Mouse (Mus musculus): Measurements from ENCODE around the gene Txndc16.

Txndc16 gene

DNA sequence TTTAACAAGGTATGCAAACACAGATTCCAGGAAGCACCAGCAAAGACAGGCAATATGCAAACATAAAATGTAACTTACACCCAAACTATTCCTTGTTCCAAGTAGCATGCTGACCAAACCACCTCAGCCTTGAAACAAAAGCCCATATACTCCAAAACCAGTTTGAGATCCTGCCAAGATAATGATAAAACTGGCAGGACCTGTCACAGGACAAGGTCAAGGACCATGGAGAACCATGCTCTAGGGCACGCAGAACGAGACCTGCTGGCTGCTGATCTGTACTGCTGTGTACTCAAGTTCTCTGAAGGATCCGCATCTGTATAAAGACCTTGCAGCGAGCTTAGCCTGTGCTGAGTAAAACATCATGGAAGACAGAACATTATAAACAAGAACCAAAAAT lies 2.4 kb downstream of the Txndc16 start:
- Histone ChIP-seq H3K4me1 (replicated peaks; ENCODE audit: low read depth, low read length) (peaks cover 17% of the 10 kb centered on the region), H3K9me3 (ENCODE audit: low read length) (no peaks in the 10 kb centered on the region), H3K27me3 (ENCODE audit: insufficient read depth, low read length) (peaks cover 30% of the 10 kb centered on the region), H3K4me3 (replicated peaks; ENCODE audit: low read length) (no peak overlapping the region), H3K36me3 (ENCODE audit: insufficient read depth, low read length) (no peaks in the 10 kb centered on the region)
- TF ChIP-seq POU5F1 (IDR thresholded peaks at IDR 0.05; ENCODE audit: borderline replicate concordance, low read length) (no peak), NANOG (IDR thresholded peaks at IDR 0.05; ENCODE audit: borderline replicate concordance, low read length) (no peak), CTCF (conservative IDR thresholded peaks at IDR 0.05; ENCODE audit: low read length) (no peak)

DNA sequence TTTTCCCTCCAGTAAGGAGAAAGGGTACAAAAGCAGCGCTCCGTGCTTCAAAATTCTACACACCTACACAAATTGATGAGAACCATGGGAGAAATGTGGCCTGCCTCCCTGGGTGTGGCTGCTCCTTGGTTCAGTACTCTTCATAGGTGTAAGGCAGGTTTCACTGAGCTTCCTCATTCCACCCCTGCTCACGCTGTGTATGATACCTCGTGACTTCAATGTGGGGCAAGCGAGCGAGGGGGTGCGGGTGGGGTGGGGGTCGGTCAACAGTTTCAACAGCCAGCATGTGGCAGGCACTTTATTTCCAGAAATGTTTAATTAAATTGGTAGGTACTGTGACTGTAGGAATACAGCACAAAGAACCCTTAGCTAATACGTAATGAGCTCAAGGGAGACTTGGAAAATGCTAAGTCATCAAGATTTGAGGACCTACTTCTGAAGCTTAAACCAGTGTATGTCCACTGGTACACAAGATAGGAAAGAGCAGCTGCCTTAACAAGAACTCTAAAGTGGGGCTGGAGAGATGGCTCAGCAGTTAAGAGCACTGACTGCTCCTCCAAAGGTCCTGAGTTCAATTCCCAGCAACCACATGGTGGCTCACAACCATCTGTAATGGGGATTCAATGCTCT lies 3.3 kb downstream of the Txndc16 start:
- H3K4me1 ChIP-seq (replicated peaks; ENCODE audit: low read depth, low read length): peaks cover 17% of the 10 kb centered on the region
- H3K36me3 ChIP-seq (ENCODE audit: insufficient read depth, low read length): no peaks in the 10 kb centered on the region
- peaks cover 27% of the 10 kb centered on the region for H3K27me3 ChIP-seq (ENCODE audit: insufficient read depth, low read length)
- no peaks in the 10 kb centered on the region for H3K9me3 ChIP-seq (ENCODE audit: low read length)
- TF ChIP-seq POU5F1 (IDR thresholded peaks at IDR 0.05; ENCODE audit: borderline replicate concordance, low read length) (no peak), NANOG (IDR thresholded peaks at IDR 0.05; ENCODE audit: borderline replicate concordance, low read length) (no peak), CTCF (conservative IDR thresholded peaks at IDR 0.05; ENCODE audit: low read length) (no peak)
- H3K4me3 ChIP-seq (replicated peaks; ENCODE audit: low read length): no peak overlapping the region

DNA sequence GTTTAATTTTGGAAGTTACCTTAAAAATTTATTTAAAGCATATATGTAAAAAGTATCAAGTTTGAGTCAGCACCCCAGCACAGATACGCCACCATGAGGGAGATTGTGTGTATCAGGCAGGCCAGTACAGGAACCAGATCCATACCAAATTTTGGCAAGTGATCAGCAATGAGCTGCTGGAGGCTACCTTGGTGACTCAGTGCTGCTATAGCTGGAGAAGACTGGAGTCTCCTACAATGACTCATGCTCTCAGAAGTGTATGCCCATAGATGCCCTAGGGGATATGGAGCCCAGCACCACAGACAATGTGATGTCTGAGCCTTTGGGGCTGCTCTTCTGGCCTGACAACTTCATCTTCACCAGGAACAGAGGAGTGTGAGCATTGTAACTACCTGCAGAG lies 8.7 kb downstream of the Txndc16 start:
- Histone ChIP-seq H3K4me1 (replicated peaks; ENCODE audit: low read depth, low read length) (no peaks in the 10 kb centered on the region), H3K27me3 (ENCODE audit: insufficient read depth, low read length) (peaks cover 1% of the 10 kb centered on the region; the same call in 1 of the 2 replicates), H3K36me3 (ENCODE audit: insufficient read depth, low read length) (no peaks in the 10 kb centered on the region), H3K9me3 (ENCODE audit: low read length) (no peaks in the 10 kb centered on the region), H3K4me3 (replicated peaks; ENCODE audit: low read length) (no peak overlapping the region)
- TF ChIP-seq POU5F1 (IDR thresholded peaks at IDR 0.05; ENCODE audit: borderline replicate concordance, low read length) (no peak), NANOG (IDR thresholded peaks at IDR 0.05; ENCODE audit: borderline replicate concordance, low read length) (no peak)

- Histone ChIP-seq H3K9me3 (ENCODE audit: low read length) (no peaks in the 10 kb centered on the region), H3K4me3 (replicated peaks; ENCODE audit: low read length) (no peak overlapping the region)
Measured at GRCm38 (mm10) chr14:45210683-45211082, 9.4 kb downstream of the Txndc16 start.

GRCm38 (mm10) chr14:45200607-45201006 lies 19.5 kb downstream of the Txndc16 start:
- Histone ChIP-seq H3K4me3 (replicated peaks; ENCODE audit: low read length) (no peak overlapping the region), H3K9me3 (ENCODE audit: low read length) (no peaks in the 10 kb centered on the region), H3K4me1 (replicated peaks; ENCODE audit: low read depth, low read length) (no peaks in the 10 kb centered on the region), H3K27me3 (ENCODE audit: insufficient read depth, low read length) (no peaks in the 10 kb centered on the region), H3K36me3 (ENCODE audit: insufficient read depth, low read length) (no peaks in the 10 kb centered on the region)
- TF ChIP-seq NANOG (IDR thresholded peaks at IDR 0.05; ENCODE audit: borderline replicate concordance, low read length) (no peak), POU5F1 (IDR thresholded peaks at IDR 0.05; ENCODE audit: borderline replicate concordance, low read length) (no peak), CTCF (conservative IDR thresholded peaks at IDR 0.05; ENCODE audit: low read length) (no peak)

More at GRCm38 (mm10) chr14:45210683-45211082, 9.4 kb downstream of the Txndc16 start:
- TF ChIP-seq NANOG (IDR thresholded peaks at IDR 0.05; ENCODE audit: borderline replicate concordance, low read length): peak; percentile 60; the same call in 1 of the 2 replicates
- TF ChIP-seq POU5F1 (IDR thresholded peaks at IDR 0.05; ENCODE audit: borderline replicate concordance, low read length): no peak
- no peak for TF ChIP-seq CTCF (conservative IDR thresholded peaks at IDR 0.05; ENCODE audit: low read length)
- Histone ChIP-seq H3K4me1 (replicated peaks; ENCODE audit: low read depth, low read length) (no peaks in the 10 kb centered on the region), H3K27me3 (ENCODE audit: insufficient read depth, low read length) (no peaks in the 10 kb centered on the region), H3K36me3 (ENCODE audit: insufficient read depth, low read length) (no peaks in the 10 kb centered on the region)

DNA sequence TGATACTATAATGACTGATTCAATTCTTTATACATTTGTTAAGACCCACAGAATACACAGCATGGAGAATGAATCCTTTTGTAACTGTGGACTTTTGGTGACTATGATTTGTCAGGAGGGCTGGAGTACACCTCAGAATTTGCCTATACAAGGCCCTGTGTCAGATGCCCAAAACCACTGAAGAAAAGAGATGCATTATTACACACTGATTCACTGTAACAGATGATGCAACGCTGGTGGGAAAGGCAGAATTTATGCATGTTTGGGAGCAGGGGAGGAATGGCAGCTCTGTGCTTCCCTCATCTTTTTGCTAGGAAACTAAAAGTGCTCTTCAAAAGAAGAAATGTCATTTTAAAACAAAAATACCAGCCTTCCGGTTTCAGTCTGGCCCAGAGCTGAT lies 29.1 kb downstream of the Txndc16 start:
- Histone ChIP-seq H3K4me1 (replicated peaks; ENCODE audit: low read depth, low read length) (no peaks in the 10 kb centered on the region), H3K4me3 (replicated peaks; ENCODE audit: low read length) (no peak overlapping the region)
- no peak for TF ChIP-seq CTCF (conservative IDR thresholded peaks at IDR 0.05; ENCODE audit: low read length)
- no peak for TF ChIP-seq NANOG (IDR thresholded peaks at IDR 0.05; ENCODE audit: borderline replicate concordance, low read length)
- no peak for TF ChIP-seq POU5F1 (IDR thresholded peaks at IDR 0.05; ENCODE audit: borderline replicate concordance, low read length)

DNA sequence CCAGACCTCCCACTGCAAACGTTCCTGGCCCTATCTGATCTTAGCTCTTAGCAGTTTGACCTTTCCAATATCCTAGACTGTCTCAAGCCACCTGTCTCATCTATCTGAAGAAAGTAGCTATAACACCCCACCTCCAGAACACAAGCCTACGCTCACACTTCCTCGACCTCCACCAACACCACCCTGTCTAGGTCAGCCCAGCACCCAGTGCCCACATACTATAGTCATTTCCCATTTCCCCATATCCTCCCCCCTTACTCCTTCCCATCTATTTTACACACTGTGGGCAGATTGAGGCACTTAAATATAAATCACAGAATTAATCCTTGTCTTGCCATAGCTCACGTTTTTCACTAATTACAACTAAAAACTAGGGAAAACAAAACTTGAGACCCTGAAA lies 38.5 kb downstream of the Txndc16 start:
- TF ChIP-seq CTCF (conservative IDR thresholded peaks at IDR 0.05; ENCODE audit: low read length): no peak
- no peak for TF ChIP-seq POU5F1 (IDR thresholded peaks at IDR 0.05; ENCODE audit: borderline replicate concordance, low read length)
- no peak for TF ChIP-seq NANOG (IDR thresholded peaks at IDR 0.05; ENCODE audit: borderline replicate concordance, low read length)
- no peaks in the 10 kb centered on the region for H3K36me3 ChIP-seq (ENCODE audit: insufficient read depth, low read length)
- H3K4me3 ChIP-seq (replicated peaks; ENCODE audit: low read length): no peak overlapping the region
- H3K27me3 ChIP-seq (ENCODE audit: insufficient read depth, low read length): no peaks in the 10 kb centered on the region
- no peaks in the 10 kb centered on the region for H3K4me1 ChIP-seq (replicated peaks; ENCODE audit: low read depth, low read length)
- peaks cover 20% of the 10 kb centered on the region for H3K9me3 ChIP-seq (ENCODE audit: low read length)

More for the DNA sequence above, 29.1 kb downstream of the Txndc16 start:
- Histone ChIP-seq H3K9me3 (ENCODE audit: low read length) (peaks cover 12% of the 10 kb centered on the region), H3K27me3 (ENCODE audit: insufficient read depth, low read length) (no peaks in the 10 kb centered on the region), H3K36me3 (ENCODE audit: insufficient read depth, low read length) (no peaks in the 10 kb centered on the region)

DNA sequence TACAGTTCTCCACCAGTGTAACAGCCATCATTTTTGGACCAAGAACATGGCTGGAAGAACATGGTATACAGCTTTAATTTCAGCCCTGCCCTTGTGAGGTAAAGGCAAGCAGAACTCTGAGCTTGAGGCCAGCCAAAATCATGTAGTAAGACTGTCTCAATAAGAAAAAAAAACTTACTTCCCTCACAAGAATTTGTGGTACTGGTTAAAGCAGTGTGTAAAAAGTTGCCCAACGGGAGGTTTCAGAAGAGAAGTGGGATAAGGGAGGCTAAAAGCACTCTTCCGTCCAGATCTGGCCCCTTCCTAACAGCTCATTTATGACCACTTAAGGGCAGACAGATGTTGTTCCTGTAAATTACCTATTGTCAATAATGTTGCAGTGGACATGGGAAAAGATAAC lies 40.5 kb downstream of the Txndc16 start:
- H3K4me3 ChIP-seq (replicated peaks; ENCODE audit: low read length): no peak overlapping the region
- no peak for TF ChIP-seq POU5F1 (IDR thresholded peaks at IDR 0.05; ENCODE audit: borderline replicate concordance, low read length)
- no peak for TF ChIP-seq CTCF (conservative IDR thresholded peaks at IDR 0.05; ENCODE audit: low read length)
- no peaks in the 10 kb centered on the region for H3K36me3 ChIP-seq (ENCODE audit: insufficient read depth, low read length)

GRCm38 (mm10) chr14:45179186-45179585 lies 40.9 kb downstream of the Txndc16 start:
- H3K4me1 ChIP-seq (replicated peaks; ENCODE audit: low read depth, low read length): no peaks in the 10 kb centered on the region
- no peak overlapping the region for H3K4me3 ChIP-seq (replicated peaks; ENCODE audit: low read length)
- H3K9me3 ChIP-seq (ENCODE audit: low read length): no peaks in the 10 kb centered on the region
- TF ChIP-seq CTCF (conservative IDR thresholded peaks at IDR 0.05; ENCODE audit: low read length) (no peak), POU5F1 (IDR thresholded peaks at IDR 0.05; ENCODE audit: borderline replicate concordance, low read length) (no peak), NANOG (IDR thresholded peaks at IDR 0.05; ENCODE audit: borderline replicate concordance, low read length) (no peak)
- no peaks in the 10 kb centered on the region for H3K36me3 ChIP-seq (ENCODE audit: insufficient read depth, low read length)
- H3K27me3 ChIP-seq (ENCODE audit: insufficient read depth, low read length): no peaks in the 10 kb centered on the region

More for the DNA sequence above, 40.5 kb downstream of the Txndc16 start:
- no peaks in the 10 kb centered on the region for H3K4me1 ChIP-seq (replicated peaks; ENCODE audit: low read depth, low read length)
- H3K9me3 ChIP-seq (ENCODE audit: low read length): no peaks in the 10 kb centered on the region; the same call in 1 of the 2 replicates
- H3K27me3 ChIP-seq (ENCODE audit: insufficient read depth, low read length): no peaks in the 10 kb centered on the region
